Mouse (Mus musculus) ES-E14 (cell line): ENCODE data around the gene Msi2.

ENCODE experiments used
- CHD2 ChIP-seq: IDR thresholded peaks from 2 replicates; pipeline ENCODE4 v1.6.1; 2014; ENCODE audit warnings: mild to moderate bottlenecking, low read depth, low read length, inconsistent platforms
- HCFC1 ChIP-seq: IDR thresholded peaks from 2 replicates; pipeline ENCODE4 v1.6.1; 2012; ENCODE audit warnings: low read length, inconsistent platforms, borderline replicate concordance; ENCODE audit not compliant: insufficient read depth
- MAFK ChIP-seq: IDR thresholded peaks from 2 replicates; pipeline ENCODE4 v1.6.1; 2014; ENCODE audit warnings: mild to moderate bottlenecking, low read depth, low read length, inconsistent platforms; ENCODE audit not compliant: insufficient read depth
- ZC3H11A ChIP-seq: IDR thresholded peaks from 2 replicates; pipeline ENCODE4 v1.6.1; 2012; ENCODE audit warnings: low read depth, mild to moderate bottlenecking, inconsistent platforms, low read length, borderline replicate concordance
- ZNF384 ChIP-seq: IDR thresholded peaks from 2 replicates; pipeline ENCODE4 v1.6.1; 2012; ENCODE audit warnings: low read depth, low read length, inconsistent platforms

- TF ChIP-seq ZC3H11A (no peak), ZNF384 (no peak), CHD2 (no peak), HCFC1 (no peak), MAFK (no peak)
Observed at GRCm38 (mm10) chr11:88625063-88625462, 93.2 kb downstream of the Msi2 start.
